Mouse (Mus musculus): ENCODE results near the gene Gm17364. TPM values are rescaled to one million over a fixed set of nuclear protein-coding genes. Genes with fewer than 3 reads are reported as not detected.
A peak's percentile ranks its signal among the peaks of the same experiment; 100 is the strongest.

Gm17364 gene
- total RNA-seq (2014; rRNA removed) (not detected in 2 replicates), polyA plus RNA-seq (2015; fragmentation: Nextera tagmentation; extraction: Ambion mirVana) (not detected in 2 replicates)

- H3K27me3 ChIP-seq (ENCODE audit: insufficient read depth, low read length) = no peaks in the 10 kb centered on the region
- no peak within 1 kb of the TSS for H3K4me3 ChIP-seq (ENCODE audit: low read length)
- no peak for DNase-seq (ENCODE audit: low spot score)
- H3K9me3 ChIP-seq (ENCODE audit: low read length) = no peaks in the 10 kb centered on the region; the same call in 1 of the 2 replicates
- H3K9ac ChIP-seq (replicated peaks; ENCODE audit: low read length) = no peak within 1 kb of the TSS
- no peak for TF ChIP-seq CTCF (IDR thresholded peaks at IDR 0.05; ENCODE audit: low read depth)
- no peak for ATAC-seq
- no peaks in the 10 kb centered on the region for H3K4me1 ChIP-seq (ENCODE audit: insufficient read depth, low read length)
- H3K36me3 ChIP-seq (ENCODE audit: insufficient read depth, low read length) = peaks cover 7% of the 10 kb centered on the region; the same call in 1 of the 2 replicates
- 96% methylated on average over 10 of the region's 10 CpGs for WGBS
- no peak within 1 kb of the TSS for H3K4me2 ChIP-seq (ENCODE audit: low read depth, low read length)
- H3K27ac ChIP-seq = no peak within 1 kb of the TSS
These were observed at the start of gene Gm17364 for GRCm38 (mm10) chr13:41273927-41274650. TSS of gene Gm17364 (minus strand) at chr13:41273977.

- Histone ChIP-seq H3K27me3 (ENCODE audit: insufficient read depth, low read length) (no peaks in the 10 kb centered on the region), H3K4me1 (ENCODE audit: insufficient read depth, low read length) (0 out of 2 replicates have a peak, but pooled peaks cover 3% of the 10 kb centered on the region), H3K9me3 (ENCODE audit: low read length) (no peaks in the 10 kb centered on the region), H3K4me3 (ENCODE audit: low read length) (no peak overlapping the region), H3K4me2 (ENCODE audit: low read depth, low read length) (no peak overlapping the region), H3K9ac (replicated peaks; ENCODE audit: low read length) (no peak overlapping the region), H3K36me3 (ENCODE audit: insufficient read depth, low read length) (peaks cover 5% of the 10 kb centered on the region; the same call in 1 of the 2 replicates), H3K27ac (peak overlapping the region; percentile 72; the same call in 1 of the 2 replicates)
- 70% methylated on average over 3 of the region's 3 CpGs for WGBS
- no peak for TF ChIP-seq CTCF (IDR thresholded peaks at IDR 0.05; ENCODE audit: low read depth)
- ATAC-seq (no peak), DNase-seq (ENCODE audit: low spot score) (no peak)
These were observed 47.7 kb upstream of the Gm17364 start for GRCm38 (mm10) chr13:41321433-41321832.

- Histone ChIP-seq H3K27me3 (ENCODE audit: insufficient read depth, low read length) (no peaks in the 10 kb centered on the region), H3K27ac (peak overlapping the region; percentile 72; the same call in 1 of the 2 replicates), H3K9me3 (ENCODE audit: low read length) (no peaks in the 10 kb centered on the region), H3K4me2 (ENCODE audit: low read depth, low read length) (no peak overlapping the region), H3K4me3 (ENCODE audit: low read length) (no peak overlapping the region), H3K4me1 (ENCODE audit: insufficient read depth, low read length) (0 out of 2 replicates have a peak, but pooled peaks cover 3% of the 10 kb centered on the region), H3K36me3 (ENCODE audit: insufficient read depth, low read length) (peaks cover 12% of the 10 kb centered on the region; the same call in 1 of the 2 replicates), H3K9ac (replicated peaks; ENCODE audit: low read length) (no peak overlapping the region)
- TF ChIP-seq CTCF (IDR thresholded peaks at IDR 0.05; ENCODE audit: low read depth) = no peak
- DNase-seq (ENCODE audit: low spot score) (peak; percentile 42), ATAC-seq (no peak)
- WGBS = 39% methylated on average over 5 of the region's 5 CpGs
These were observed 47.0 kb upstream of the Gm17364 start for GRCm38 (mm10) chr13:41320749-41321148.

- no peak overlapping the region for H3K27ac ChIP-seq
- TF ChIP-seq CTCF (IDR thresholded peaks at IDR 0.05; ENCODE audit: low read depth) = peak; percentile 84
- H3K9me3 ChIP-seq (ENCODE audit: low read length) = no peaks in the 10 kb centered on the region
- no peak overlapping the region for H3K4me3 ChIP-seq (ENCODE audit: low read length)
- H3K4me2 ChIP-seq (ENCODE audit: low read depth, low read length) = no peak overlapping the region
- 59% methylated on average over 10 of the region's 10 CpGs for WGBS
- DNase-seq (ENCODE audit: low spot score) (peak; percentile 85), ATAC-seq (no peak)
- no peaks in the 10 kb centered on the region; the same call in 1 of the 2 replicates for H3K4me1 ChIP-seq (ENCODE audit: insufficient read depth, low read length)
- no peak overlapping the region for H3K9ac ChIP-seq (replicated peaks; ENCODE audit: low read length)
- H3K27me3 ChIP-seq (ENCODE audit: insufficient read depth, low read length) = no peaks in the 10 kb centered on the region
- H3K36me3 ChIP-seq (ENCODE audit: insufficient read depth, low read length) = no peaks in the 10 kb centered on the region
These were observed 28.9 kb upstream of the Gm17364 start for GRCm38 (mm10) chr13:41302716-41303115.

GRCm38 (mm10) chr13:41300037-41300436 lies 26.3 kb upstream of the Gm17364 start:
- ATAC-seq (no peak), DNase-seq (ENCODE audit: low spot score) (no peak)
- no peaks in the 10 kb centered on the region for H3K36me3 ChIP-seq (ENCODE audit: insufficient read depth, low read length)
- no peak overlapping the region for H3K4me3 ChIP-seq (ENCODE audit: low read length)
- H3K27ac ChIP-seq = no peak overlapping the region
- no peaks in the 10 kb centered on the region; the same call in 1 of the 2 replicates for H3K4me1 ChIP-seq (ENCODE audit: insufficient read depth, low read length)
- TF ChIP-seq CTCF (IDR thresholded peaks at IDR 0.05; ENCODE audit: low read depth) = no peak
- H3K4me2 ChIP-seq (ENCODE audit: low read depth, low read length) = no peak overlapping the region
- no peak overlapping the region for H3K9ac ChIP-seq (replicated peaks; ENCODE audit: low read length)
- no peaks in the 10 kb centered on the region for H3K27me3 ChIP-seq (ENCODE audit: insufficient read depth, low read length)
- 58% methylated on average over 4 of the region's 4 CpGs for WGBS
- H3K9me3 ChIP-seq (ENCODE audit: low read length) = no peaks in the 10 kb centered on the region

GRCm38 (mm10) chr13:41298996-41299395 lies 25.2 kb upstream of the Gm17364 start:
- H3K9ac ChIP-seq (replicated peaks; ENCODE audit: low read length) = no peak overlapping the region
- no peaks in the 10 kb centered on the region for H3K27me3 ChIP-seq (ENCODE audit: insufficient read depth, low read length)
- no peak overlapping the region for H3K4me2 ChIP-seq (ENCODE audit: low read depth, low read length)
- no peak overlapping the region for H3K4me3 ChIP-seq (ENCODE audit: low read length)
- H3K4me1 ChIP-seq (ENCODE audit: insufficient read depth, low read length) = no peaks in the 10 kb centered on the region; the same call in 1 of the 2 replicates
- TF ChIP-seq CTCF (IDR thresholded peaks at IDR 0.05; ENCODE audit: low read depth) = no peak
- WGBS = 17% methylated on average over 5 of the region's 5 CpGs
- DNase-seq (ENCODE audit: low spot score) (no peak), ATAC-seq (no peak)
- no peaks in the 10 kb centered on the region for H3K36me3 ChIP-seq (ENCODE audit: insufficient read depth, low read length)
- no peaks in the 10 kb centered on the region for H3K9me3 ChIP-seq (ENCODE audit: low read length)
- H3K27ac ChIP-seq = no peak overlapping the region

- no peaks in the 10 kb centered on the region for H3K27me3 ChIP-seq (ENCODE audit: insufficient read depth, low read length)
- 31% methylated on average over 2 of the region's 2 CpGs for WGBS
- no peaks in the 10 kb centered on the region; the same call in 1 of the 2 replicates for H3K4me1 ChIP-seq (ENCODE audit: insufficient read depth, low read length)
- no peaks in the 10 kb centered on the region for H3K36me3 ChIP-seq (ENCODE audit: insufficient read depth, low read length)
- TF ChIP-seq CTCF (IDR thresholded peaks at IDR 0.05; ENCODE audit: low read depth) = no peak
- no peak overlapping the region for H3K4me3 ChIP-seq (ENCODE audit: low read length)
- H3K4me2 ChIP-seq (ENCODE audit: low read depth, low read length) = no peak overlapping the region
- no peaks in the 10 kb centered on the region for H3K9me3 ChIP-seq (ENCODE audit: low read length)
- no peak for ATAC-seq
- H3K9ac ChIP-seq (replicated peaks; ENCODE audit: low read length) = no peak overlapping the region
- no peak for DNase-seq (ENCODE audit: low spot score)
- no peak overlapping the region for H3K27ac ChIP-seq
These were observed 24.8 kb upstream of the Gm17364 start for GRCm38 (mm10) chr13:41298533-41298932.

Data from hindbrain, postnatal 0 days (tissue).